Mouse (Mus musculus) midbrain, embryonic 13.5 days (tissue): Measurements from ENCODE around the gene Psmd3. TPM values are rescaled to one million over a fixed set of nuclear protein-coding genes. Genes with fewer than 3 reads are reported as not detected.
"Not testable (repeated sequence)": the region's sequence is repeated elsewhere in the genome, so short reads cannot be mapped to it uniquely, and the experiment has no call there.

Source experiments
- ATAC-seq: fragments of 200-750 bp; cut with Nextera tagmentation; 2 replicates; pipeline ENCODE4 v1.8.0; 2017; ENCODE audit warnings: mild to moderate bottlenecking, moderate TSS enrichment, moderate library complexity
- H3K27ac ChIP-seq: fragments of 300-500 bp; sonication (generic); 2 replicates; pipeline ENCODE4 v1.5.1; 2015; ENCODE audit warnings: inconsistent platforms, mild to moderate bottlenecking, moderate library complexity
- H3K27me3 ChIP-seq: fragments of 300-500 bp; sonication (generic); 2 replicates; pipeline ENCODE4 v1.6.1; 2015; ENCODE audit warnings: mild to moderate bottlenecking, inconsistent platforms
- H3K36me3 ChIP-seq: fragments of 300-500 bp; sonication (generic); 2 replicates; pipeline ENCODE4 v1.6.1; 2015; ENCODE audit warnings: mild to moderate bottlenecking, inconsistent platforms
- H3K4me1 ChIP-seq: fragments of 300-500 bp; sonication (generic); replicated peaks from 2 replicates; pipeline ENCODE4 v1.6.1; 2015; ENCODE audit warnings: inconsistent platforms
- H3K4me2 ChIP-seq: fragments of 300-500 bp; sonication (generic); replicated peaks from 2 replicates; pipeline ENCODE4 v1.6.1; 2015; ENCODE audit warnings: moderate library complexity, mild to moderate bottlenecking, inconsistent platforms
- H3K4me3 ChIP-seq: fragments of 300-500 bp; sonication (generic); replicated peaks from 2 replicates; pipeline ENCODE4 v1.5.1; 2015; ENCODE audit warnings: mild to moderate bottlenecking, inconsistent platforms
- H3K9ac ChIP-seq: fragments of 300-500 bp; sonication (generic); replicated peaks from 2 replicates; pipeline ENCODE4 v1.6.1; 2015; ENCODE audit warnings: mild to moderate bottlenecking, inconsistent platforms
- H3K9me3 ChIP-seq: fragments of 300-500 bp; sonication (generic); 2 replicates; pipeline ENCODE4 v1.6.1; 2016; ENCODE audit warnings: mild to moderate bottlenecking, inconsistent platforms
- WGBS: fragments of 180-500 bp; shearing (Covaris S2); methylation state at CpG from one replicate; pipeline ENCODE4 v1.1.7; 2015; 5-methylcytosine and 5-hydroxymethylcytosine counted together
- polyA plus RNA-seq: library from polyadenylated mRNA; unstranded; fragments of >200 nt; fragmentation: Nextera tagmentation; extraction: Ambion mirVana; gene quantifications from 2 replicates; pipeline ENCODE4 v1.2.1, GENCODE M21; 2015

Psmd3 gene
- polyA plus RNA-seq, 1 experiment from 2014 or later = 190 TPM

GRCm38 (mm10) chr11:98709001-98709741 is 26.8 kb downstream of the Psmd3 start:
- Histone ChIP-seq H3K4me3 (no peak overlapping the region), H3K27me3 (no peaks in the 10 kb centered on the region), H3K9me3 (no peaks in the 10 kb centered on the region), H3K27ac (no peak overlapping the region), H3K36me3 (peaks cover 94% of the 10 kb centered on the region), H3K9ac (no peak overlapping the region), H3K4me1 (no peaks in the 10 kb centered on the region), H3K4me2 (no peak overlapping the region)
- no peak for ATAC-seq
- 88% methylated on average over 26 of the region's 26 CpGs for WGBS

DNA sequence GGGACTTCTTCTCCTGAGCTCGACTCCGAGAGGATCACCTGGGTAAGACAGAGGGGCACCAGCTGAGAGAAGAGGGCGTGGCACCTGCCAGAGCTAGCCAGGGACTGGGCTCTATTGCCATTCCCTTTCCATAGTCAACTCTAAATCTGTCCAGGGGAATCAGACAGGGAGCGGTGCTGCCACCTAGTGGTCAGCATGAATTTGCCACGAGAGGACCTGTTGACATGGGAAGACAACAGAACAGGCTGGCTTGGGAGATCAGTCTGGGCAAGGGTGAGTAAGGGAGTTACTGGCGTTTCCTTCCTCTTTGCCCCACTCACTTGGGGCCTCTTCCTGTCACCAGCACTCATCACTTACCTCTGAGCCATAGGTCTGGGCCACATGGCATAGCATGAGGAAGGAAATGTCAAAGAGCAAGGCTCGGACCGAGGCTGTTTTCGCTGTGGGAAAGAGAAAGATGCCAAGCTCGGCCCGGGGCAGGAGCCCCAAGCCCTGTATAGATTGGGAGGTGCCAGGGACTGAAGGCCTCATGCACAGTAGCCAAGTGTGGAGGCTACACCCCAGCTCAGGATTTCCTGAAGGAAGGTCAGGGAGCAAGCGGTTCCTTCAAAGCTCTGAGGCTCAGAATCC is 28.2 kb downstream of the Psmd3 start:
- ATAC-seq = peak; percentile 69; the same call in 1 of the 2 replicates
- Histone ChIP-seq H3K9ac (no peak overlapping the region), H3K36me3 (peaks cover 94% of the 10 kb centered on the region), H3K4me3 (no peak overlapping the region), H3K4me1 (no peaks in the 10 kb centered on the region), H3K27me3 (no peaks in the 10 kb centered on the region), H3K27ac (no peak overlapping the region), H3K4me2 (no peak overlapping the region), H3K9me3 (no peaks in the 10 kb centered on the region)
- WGBS = 58% methylated on average over 12 of the region's 12 CpGs

DNA sequence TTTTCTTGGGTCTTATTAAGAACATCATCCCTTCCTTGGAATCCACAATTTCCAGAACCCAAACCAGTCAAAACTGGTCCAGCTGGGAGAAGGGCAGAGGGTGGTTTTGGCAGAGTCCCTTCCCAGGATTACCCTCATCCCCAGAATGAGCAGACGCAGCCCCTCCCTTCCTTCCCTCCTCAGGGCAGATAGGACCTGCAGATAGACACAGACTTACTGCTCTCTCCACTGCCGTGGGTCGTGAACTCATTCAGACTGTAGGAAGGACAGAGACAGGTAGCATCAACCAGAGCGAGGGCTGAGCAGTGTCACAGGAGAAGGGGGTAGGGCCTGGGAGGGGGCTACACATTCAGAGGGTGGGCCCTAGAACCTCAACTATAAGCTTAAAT is 28.7 kb downstream of the Psmd3 start:
- ATAC-seq = no peak

GRCm38 (mm10) chr11:98712009-98712408 is 29.7 kb downstream of the Psmd3 start:
- H3K4me1 ChIP-seq, ATAC-seq, H3K9ac ChIP-seq, H3K4me2 ChIP-seq, H3K27me3 ChIP-seq, H3K4me3 ChIP-seq, H3K9me3 ChIP-seq: not testable (repeated sequence)
- H3K36me3 ChIP-seq = peaks cover 94% of the 10 kb centered on the region
- 0 out of 2 replicates have a peak overlapping the region, but pooled peaks have one; percentile 21 for H3K27ac ChIP-seq
- 86% methylated on average over 6 of the region's 6 CpGs for WGBS

More for the DNA sequence above, 28.7 kb downstream of the Psmd3 start:
- H3K36me3 ChIP-seq = peaks cover 94% of the 10 kb centered on the region
- H3K9ac ChIP-seq = no peak overlapping the region
- H3K27me3 ChIP-seq = no peaks in the 10 kb centered on the region
- H3K4me3 ChIP-seq = no peak overlapping the region
- no peak overlapping the region for H3K27ac ChIP-seq
- no peaks in the 10 kb centered on the region for H3K4me1 ChIP-seq
- no peak overlapping the region for H3K4me2 ChIP-seq
- 85% methylated on average over 4 of the region's 4 CpGs for WGBS
- no peaks in the 10 kb centered on the region for H3K9me3 ChIP-seq

GRCm38 (mm10) chr11:98713703-98714102 is 31.3 kb downstream of the Psmd3 start:
- Histone ChIP-seq H3K36me3 (peaks cover 91% of the 10 kb centered on the region), H3K4me1 (peaks cover 8% of the 10 kb centered on the region), H3K9me3 (no peaks in the 10 kb centered on the region), H3K4me3 (no peak overlapping the region), H3K27ac (no peak overlapping the region), H3K4me2 (no peak overlapping the region), H3K27me3 (no peaks in the 10 kb centered on the region), H3K9ac (no peak overlapping the region)
- 89% methylated on average over 12 of the region's 12 CpGs for WGBS
- no peak for ATAC-seq

GRCm38 (mm10) chr11:98715946-98716345 is 33.6 kb downstream of the Psmd3 start:
- Histone ChIP-seq H3K36me3 (peaks cover 72% of the 10 kb centered on the region), H3K9me3 (no peaks in the 10 kb centered on the region), H3K27ac (no peak overlapping the region), H3K4me1 (peaks cover 8% of the 10 kb centered on the region), H3K4me3 (no peak overlapping the region), H3K27me3 (no peaks in the 10 kb centered on the region), H3K4me2 (no peak overlapping the region), H3K9ac (no peak overlapping the region)
- WGBS = 94% methylated on average over 9 of the region's 9 CpGs
- ATAC-seq = no peak

DNA sequence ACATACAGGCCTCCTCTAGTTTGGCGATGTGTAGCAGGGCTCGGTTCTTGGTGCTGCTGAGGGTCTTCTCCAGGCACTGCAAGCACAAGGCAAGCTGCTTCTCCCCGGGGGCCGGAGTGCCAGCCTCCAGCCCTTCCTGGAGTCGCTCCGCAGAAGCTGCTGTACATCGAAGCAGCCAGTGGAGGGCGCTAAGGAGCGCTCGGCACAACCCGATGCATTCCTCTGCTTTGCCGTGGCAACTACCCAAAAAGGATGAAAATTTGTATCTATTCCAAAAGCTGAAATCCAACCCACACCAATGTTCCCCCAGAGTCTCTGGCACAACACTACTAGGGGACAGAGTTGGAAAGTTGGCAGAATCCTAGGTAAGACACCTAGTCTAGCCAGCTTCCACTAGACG is 35.5 kb downstream of the Psmd3 start:
- H3K27me3 ChIP-seq = no peaks in the 10 kb centered on the region
- no peak overlapping the region for H3K27ac ChIP-seq
- H3K9ac ChIP-seq = no peak overlapping the region
- peaks cover 55% of the 10 kb centered on the region for H3K36me3 ChIP-seq
- H3K4me1 ChIP-seq = peaks cover 8% of the 10 kb centered on the region
- no peaks in the 10 kb centered on the region for H3K9me3 ChIP-seq
- WGBS = 14% methylated on average over 13 of the region's 13 CpGs
- ATAC-seq = 0 out of 2 replicates have a peak, but pooled peaks have one; percentile 24
- H3K4me3 ChIP-seq = no peak overlapping the region
- no peak overlapping the region for H3K4me2 ChIP-seq

GRCm38 (mm10) chr11:98720756-98721155 is 38.4 kb downstream of the Psmd3 start:
- H3K36me3 ChIP-seq = peaks cover 54% of the 10 kb centered on the region
- H3K27ac ChIP-seq = no peak overlapping the region
- peaks cover 8% of the 10 kb centered on the region for H3K4me1 ChIP-seq
- H3K4me3 ChIP-seq = no peak overlapping the region
- no peak overlapping the region for H3K9ac ChIP-seq
- no peak for ATAC-seq
- H3K27me3 ChIP-seq = no peaks in the 10 kb centered on the region
- H3K4me2 ChIP-seq = no peak overlapping the region
- WGBS = 76% methylated on average over 2 of the region's 2 CpGs
- no peaks in the 10 kb centered on the region for H3K9me3 ChIP-seq

- H3K36me3 ChIP-seq = peaks cover 54% of the 10 kb centered on the region
- H3K27ac ChIP-seq = no peak overlapping the region
- H3K4me3 ChIP-seq = no peak overlapping the region
- no peaks in the 10 kb centered on the region for H3K27me3 ChIP-seq
- 71% methylated on average over 24 of the region's 24 CpGs for WGBS
- peaks cover 8% of the 10 kb centered on the region for H3K4me1 ChIP-seq
- peak; percentile 37; the same call in 1 of the 2 replicates for ATAC-seq
- H3K9me3 ChIP-seq = no peaks in the 10 kb centered on the region
- H3K9ac ChIP-seq = no peak overlapping the region
- no peak overlapping the region for H3K4me2 ChIP-seq
Observed at GRCm38 (mm10) chr11:98721458-98722226, 39.3 kb downstream of the Psmd3 start.

GRCm38 (mm10) chr11:98723098-98723497 is 40.7 kb downstream of the Psmd3 start:
- Histone ChIP-seq H3K4me3 (no peak overlapping the region), H3K9me3 (no peaks in the 10 kb centered on the region), H3K9ac (no peak overlapping the region), H3K27ac (no peak overlapping the region), H3K4me1 (peaks cover 7% of the 10 kb centered on the region), H3K36me3 (peaks cover 51% of the 10 kb centered on the region), H3K4me2 (no peak overlapping the region), H3K27me3 (no peaks in the 10 kb centered on the region)
- 85% methylated on average over 7 of the region's 7 CpGs for WGBS
- ATAC-seq = no peak

GRCm38 (mm10) chr11:98725926-98726506 is 43.7 kb downstream of the Psmd3 start:
- no peak for ATAC-seq
- H3K4me2 ChIP-seq = no peak overlapping the region
- no peak overlapping the region for H3K9ac ChIP-seq
- no peak overlapping the region for H3K27ac ChIP-seq
- H3K36me3 ChIP-seq = peaks cover 46% of the 10 kb centered on the region
- H3K9me3 ChIP-seq = no peaks in the 10 kb centered on the region
- WGBS = 97% methylated on average over 15 of the region's 15 CpGs
- H3K4me1 ChIP-seq = peaks cover 23% of the 10 kb centered on the region
- H3K4me3 ChIP-seq = no peak overlapping the region
- H3K27me3 ChIP-seq = no peaks in the 10 kb centered on the region
